ENCODE assay signal across 19 mouse cellular contexts in the genomic region with DNA sequence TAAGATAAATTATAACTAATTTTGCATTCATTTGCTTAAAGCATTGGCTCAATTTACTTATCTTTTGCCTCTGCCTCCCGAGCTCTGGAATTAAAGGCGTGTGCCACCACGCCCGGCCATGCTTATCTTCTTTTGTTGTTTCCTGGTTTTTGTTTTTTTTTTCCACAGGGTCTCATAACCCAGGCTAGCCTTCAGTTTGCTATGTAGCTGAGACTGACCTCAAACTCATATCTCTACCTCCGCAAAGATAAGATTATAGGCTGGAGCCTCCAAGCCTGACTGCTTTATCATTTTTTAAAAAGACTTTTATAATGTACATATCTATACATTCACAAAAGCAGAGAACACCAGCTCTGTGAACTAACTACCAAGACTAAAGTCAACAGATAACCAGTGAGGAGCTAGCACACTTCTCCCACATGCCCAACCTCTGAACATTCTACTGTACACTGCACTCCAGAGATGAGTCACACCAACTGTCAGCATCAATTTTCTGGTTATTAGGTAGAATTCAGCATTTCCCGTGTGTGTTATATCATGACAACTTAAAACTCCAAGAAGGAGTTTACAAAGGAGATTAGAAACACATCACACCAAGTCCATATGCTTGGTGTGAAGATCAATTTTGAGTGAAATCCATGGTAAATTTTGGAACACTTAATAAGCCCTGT. TPM values are rescaled to one million over a fixed set of nuclear protein-coding genes. Genes with fewer than 3 reads are reported as not detected.
DNase-seq lines count a peak whose midpoint lies in the region; ATAC-seq and TF ChIP-seq lines count a peak whose summit lies in the region.
"Had no signal": no experiment of that assay in that cellular context is flagged by ENCODE, and none has a peak within 500 bp of the region (broad histone marks: within the 10 kb centered on the region; RNA-seq: fewer than 3 reads in every experiment).

No protein-coding gene starts in this region.

- no peak overlapping the region for H3K4me3 ChIP-seq in intestine, embryonic 16.5 days (ENCODE audit: low read length)
- H3K4me3 ChIP-seq in intestine, embryonic 15.5 days (replicated peaks) = no peak overlapping the region
- H3K4me3 ChIP-seq in MEL (ENCODE audit: control insufficient read depth in 1 of 2, insufficient read depth in 1 of 2, low read depth in 2 of 2, low read length in 2 of 2) = peak overlapping the region in 1 of 2 experiments; percentile 34; a peak in 3 of 4 replicates
- no peak overlapping the region for H3K4me3 ChIP-seq in liver, embryonic 12.5 days
- no peak overlapping the region for H3K4me3 ChIP-seq in small intestine, adult 2 months (ENCODE audit: low read depth, low read length)
- H3K4me3 ChIP-seq: heart, adult 2 months; limb, embryonic 13.5 days had no signal

- H3K79me2 ChIP-seq in MEL (ENCODE audit: control insufficient read depth, insufficient read depth, low read length, poor library complexity) = no peaks in the 10 kb centered on the region

- H3K4me1 ChIP-seq in intestine, embryonic 16.5 days (ENCODE audit: control insufficient read depth, insufficient read depth, low read length) = peaks cover 19% of the 10 kb centered on the region; the same call in 1 of the 2 replicates
- H3K4me1 ChIP-seq in intestine, embryonic 15.5 days (replicated peaks) = peaks cover 9% of the 10 kb centered on the region
- H3K4me1 ChIP-seq in MEL (ENCODE audit: control insufficient read depth in 1 of 2, insufficient read depth in 2 of 2, low read length in 2 of 2) = peaks cover 14 to 38% of the 10 kb centered on the region in 2 experiments
- peaks cover 81% of the 10 kb centered on the region for H3K4me1 ChIP-seq in liver, embryonic 12.5 days
- peaks cover 17% of the 10 kb centered on the region; the same call in 1 of the 2 replicates for H3K4me1 ChIP-seq in small intestine, adult 2 months (ENCODE audit: control insufficient read depth, insufficient read depth, insufficient read length, low read length)

- no peak for TF ChIP-seq POLR2A in MEL (IDR thresholded peaks at IDR 0.05; ENCODE audit: control insufficient read depth in 1 of 2, insufficient read depth in 1 of 2, low read depth in 1 of 2, low read length in 2 of 2, poor library complexity in 1 of 2)
- TF ChIP-seq POLR2A in small intestine, adult 2 months (IDR thresholded peaks at IDR 0.05; ENCODE audit: low read depth, low read length) = no peak

- no peak for TF ChIP-seq CTCF in MEL (IDR thresholded peaks at IDR 0.05 in 2 of 3, conservative IDR thresholded peaks at IDR 0.05 in 1 of 3; ENCODE audit: control insufficient read depth in 1 of 3, insufficient read depth in 1 of 3, low read depth in 2 of 3, low read length in 3 of 3, poor library complexity in 1 of 3, severe bottlenecking in 1 of 3)
- no peak for TF ChIP-seq CTCF in small intestine, adult 2 months (IDR thresholded peaks at IDR 0.05; ENCODE audit: extremely low read depth, insufficient read length, insufficient replicate concordance, low read depth, low read length)

- 53% methylated on average over 6 of the region's 6 CpGs for WGBS in intestine, embryonic 16.5 days
- WGBS in intestine, embryonic 15.5 days = 53% methylated on average over 6 of the region's 6 CpGs
- 18% methylated on average over 6 of the region's 6 CpGs for WGBS in liver, embryonic 12.5 days (ENCODE audit: insufficient replicate concordance)
- 25% methylated on average over 6 of the region's 6 CpGs for WGBS in small intestine, adult 2 months

- H3K36me3 ChIP-seq in intestine, embryonic 16.5 days (ENCODE audit: control insufficient read depth, insufficient read depth, low read length) = no peaks in the 10 kb centered on the region
- H3K36me3 ChIP-seq in intestine, embryonic 15.5 days = no peaks in the 10 kb centered on the region
- H3K36me3 ChIP-seq in MEL (ENCODE audit: control insufficient read depth in 1 of 2, insufficient read depth in 2 of 2, low read length in 2 of 2) = peaks cover 0 to 34% of the 10 kb centered on the region in 2 experiments; a peak in 2 of 4 replicates
- H3K36me3 ChIP-seq in liver, embryonic 12.5 days = no peaks in the 10 kb centered on the region
- peaks cover 1% of the 10 kb centered on the region; the same call in 1 of the 2 replicates for H3K36me3 ChIP-seq in small intestine, adult 2 months (ENCODE audit: control insufficient read depth, insufficient read depth, low read length)
- H3K36me3 ChIP-seq: limb, embryonic 13.5 days had no signal

- peak; percentile 84 for DNase-seq in MEL (ENCODE audit: low read depth, low spot score)
- DNase-seq in adrenal gland, postnatal 36 days = no peak
- no peak for DNase-seq in right cerebral cortex, postnatal 25 days
- no peak for DNase-seq in thymus, postnatal 0 days (ENCODE audit: low spot score)
- DNase-seq: adrenal gland, postnatal 25 days; cerebellum, adult 9-11 months; gastrocnemius, postnatal 10 days; heart, adult 2 months; right cerebral cortex, postnatal 4 days; thymus, postnatal 4 days had no signal

- TF ChIP-seq RAD21 in MEL (IDR thresholded peaks at IDR 0.05; ENCODE audit: low read depth, low read length) = no peak

- TF ChIP-seq EP300 in MEL (IDR thresholded peaks at IDR 0.05; ENCODE audit: low read depth in 1 of 2, low read length in 2 of 2) = peak; percentile 71

- H3K27me3 ChIP-seq in intestine, embryonic 16.5 days (replicated peaks; ENCODE audit: control insufficient read depth, insufficient read depth, low read length) = no peaks in the 10 kb centered on the region
- no peaks in the 10 kb centered on the region for H3K27me3 ChIP-seq in intestine, embryonic 15.5 days (replicated peaks)
- no peaks in the 10 kb centered on the region for H3K27me3 ChIP-seq in MEL (ENCODE audit: control insufficient read depth in 1 of 2, insufficient read depth in 2 of 2, low read length in 2 of 2)
- no peaks in the 10 kb centered on the region for H3K27me3 ChIP-seq in liver, embryonic 12.5 days (replicated peaks)
- no peaks in the 10 kb centered on the region for H3K27me3 ChIP-seq in small intestine, adult 2 months (ENCODE audit: control insufficient read depth, insufficient read depth, low read length)
- H3K27me3 ChIP-seq: limb, embryonic 13.5 days had no signal

- H3K9ac ChIP-seq in intestine, embryonic 16.5 days (ENCODE audit: low read depth, low read length) = no peak overlapping the region
- H3K9ac ChIP-seq in intestine, embryonic 15.5 days = no peak overlapping the region
- H3K9ac ChIP-seq in MEL (ENCODE audit: control insufficient read depth, low read depth, low read length, poor library complexity, severe bottlenecking) = peak overlapping the region; percentile 32
- no peak overlapping the region for H3K9ac ChIP-seq in liver, embryonic 12.5 days
- H3K9ac ChIP-seq: limb, embryonic 13.5 days had no signal

- peak overlapping the region; percentile 69 for H3K27ac ChIP-seq in intestine, embryonic 16.5 days (ENCODE audit: low read length)
- no peak overlapping the region for H3K27ac ChIP-seq in intestine, embryonic 15.5 days
- peak overlapping the region; percentile 93 for H3K27ac ChIP-seq in MEL (ENCODE audit: control insufficient read depth, low read depth, low read length)
- peak overlapping the region; percentile 53; the same call in 1 of the 2 replicates for H3K27ac ChIP-seq in liver, embryonic 12.5 days
- H3K27ac ChIP-seq in small intestine, adult 2 months (ENCODE audit: insufficient read depth, low read depth, low read length) = peak overlapping the region; percentile 95
- H3K27ac ChIP-seq: heart, adult 2 months; kidney, postnatal 0 days; limb, embryonic 13.5 days had no signal

- peak; percentile 39 for ATAC-seq in intestine, embryonic 16.5 days
- ATAC-seq in intestine, embryonic 15.5 days = no peak
- ATAC-seq in liver, embryonic 12.5 days = no peak
- ATAC-seq: lung, postnatal 0 days had no signal

- H3K9me3 ChIP-seq in intestine, embryonic 16.5 days (ENCODE audit: control insufficient read depth, low read length) = no peaks in the 10 kb centered on the region
- no peaks in the 10 kb centered on the region for H3K9me3 ChIP-seq in intestine, embryonic 15.5 days
- no peaks in the 10 kb centered on the region for H3K9me3 ChIP-seq in MEL (replicated peaks; ENCODE audit: insufficient read depth, low read length)
- H3K9me3 ChIP-seq in liver, embryonic 12.5 days (replicated peaks) = no peaks in the 10 kb centered on the region
- H3K9me3 ChIP-seq: limb, embryonic 13.5 days had no signal

- H3K4me2 ChIP-seq in intestine, embryonic 16.5 days (ENCODE audit: low read depth, low read length) = no peak overlapping the region
- H3K4me2 ChIP-seq in intestine, embryonic 15.5 days (replicated peaks) = no peak overlapping the region
- H3K4me2 ChIP-seq in liver, embryonic 12.5 days = peak overlapping the region; percentile 24
- H3K4me2 ChIP-seq: limb, embryonic 13.5 days had no signal

RNA-seq across cellular contexts. Expression of a gene that starts 3.8 kb away (rescaled TPM):
- polyA plus RNA-seq in intestine, embryonic 16.5 days (2015; fragmentation: Nextera tagmentation; extraction: Ambion mirVana) = 123 and 129 TPM in 2 replicates
- 89.5 and 101 TPM in 2 replicates for polyA plus RNA-seq in intestine, embryonic 15.5 days (2015; fragmentation: Nextera tagmentation; extraction: Ambion mirVana)
- total RNA-seq in MEL (2012; rRNA removed) = not detected in 2 replicates
- under 1 TPM in 1 of 2 experiments, not detected in 1; 0.10 TPM for polyA plus RNA-seq in MEL (2012; ENCODE audit: insufficient read depth in 1 of 2, insufficient read length in 2 of 2, low read depth in 1 of 2, low replicate concordance in 2 of 2, missing spikeins in 1 of 2)
- polyA plus RNA-seq in liver, embryonic 12.5 days (2016; fragmentation: Nextera tagmentation; extraction: Ambion mirVana) = 12.1 and 13.1 TPM in 2 replicates
- 154 and 290 TPM in 2 replicates for polyA plus RNA-seq in small intestine, adult 2 months (2012; rRNA removed)
- 100 to 1,000 TPM; 107 to 126 TPM for total RNA-seq in adrenal gland, postnatal 36 days (2021)
- 9.0 and 9.3 TPM in 2 replicates for polyA plus RNA-seq in thymus, postnatal 0 days (2015; fragmentation: Nextera tagmentation; extraction: Ambion mirVana)

RNA-seq across cellular contexts. Expression of a gene that starts 12.4 kb away (rescaled TPM):
- 68.2 and 72.2 TPM in 2 replicates for polyA plus RNA-seq in intestine, embryonic 16.5 days (2015; fragmentation: Nextera tagmentation; extraction: Ambion mirVana)
- polyA plus RNA-seq in intestine, embryonic 15.5 days (2015; fragmentation: Nextera tagmentation; extraction: Ambion mirVana) = 82.9 and 93.8 TPM in 2 replicates
- total RNA-seq in MEL (2012; rRNA removed) = 54.3 and 58.4 TPM in 2 replicates
- 10 to 100 TPM in 1 of 2 experiments, not detected in 1; 59.2 TPM for polyA plus RNA-seq in MEL (2012; ENCODE audit: insufficient read depth in 1 of 2, insufficient read length in 2 of 2, low read depth in 1 of 2, low replicate concordance in 2 of 2, missing spikeins in 1 of 2)
- 59.4 and 62.6 TPM in 2 replicates for polyA plus RNA-seq in liver, embryonic 12.5 days (2016; fragmentation: Nextera tagmentation; extraction: Ambion mirVana)
- polyA plus RNA-seq in small intestine, adult 2 months (2012; rRNA removed) = 6.4 and 6.9 TPM in 2 replicates
- 10 to 100 TPM; 50.0 to 74.6 TPM for total RNA-seq in adrenal gland, postnatal 36 days (2021)
- 84.9 and 86.3 TPM in 2 replicates for polyA plus RNA-seq in thymus, postnatal 0 days (2015; fragmentation: Nextera tagmentation; extraction: Ambion mirVana)

RNA-seq across cellular contexts. Expression of a gene that starts 32.7 kb away (rescaled TPM):
- 14.8 and 17.3 TPM in 2 replicates for polyA plus RNA-seq in intestine, embryonic 16.5 days (2015; fragmentation: Nextera tagmentation; extraction: Ambion mirVana)
- 53.4 and 94.1 TPM in 2 replicates for polyA plus RNA-seq in intestine, embryonic 15.5 days (2015; fragmentation: Nextera tagmentation; extraction: Ambion mirVana)
- 75.7 and 76.3 TPM in 2 replicates for total RNA-seq in MEL (2012; rRNA removed)
- 10 to 100 TPM in 1 of 2 experiments, not detected in 1; 97.0 TPM for polyA plus RNA-seq in MEL (2012; ENCODE audit: insufficient read depth in 1 of 2, insufficient read length in 2 of 2, low read depth in 1 of 2, low replicate concordance in 2 of 2, missing spikeins in 1 of 2)
- 36.1 and 36.9 TPM in 2 replicates for polyA plus RNA-seq in liver, embryonic 12.5 days (2016; fragmentation: Nextera tagmentation; extraction: Ambion mirVana)
- 3.2 and 44.6 TPM in 2 replicates for polyA plus RNA-seq in small intestine, adult 2 months (2012; rRNA removed)
- total RNA-seq in adrenal gland, postnatal 36 days (2021) = 10 to 100 TPM; 10.4 TPM
- 0.92 and 1.4 TPM in 2 replicates for polyA plus RNA-seq in thymus, postnatal 0 days (2015; fragmentation: Nextera tagmentation; extraction: Ambion mirVana)
- total RNA-seq: megakaryocyte, adult 5-6 weeks had no signal

RNA-seq across cellular contexts. Expression of a gene that starts 37.5 kb away (rescaled TPM):
- 13.4 and 15.2 TPM in 2 replicates for polyA plus RNA-seq in intestine, embryonic 16.5 days (2015; fragmentation: Nextera tagmentation; extraction: Ambion mirVana)
- 11.8 and 19.3 TPM in 2 replicates for polyA plus RNA-seq in intestine, embryonic 15.5 days (2015; fragmentation: Nextera tagmentation; extraction: Ambion mirVana)
- total RNA-seq in MEL (2012; rRNA removed) = 8.5 and 11.4 TPM in 2 replicates
- polyA plus RNA-seq in MEL (2012; ENCODE audit: insufficient read depth in 1 of 2, insufficient read length in 2 of 2, low read depth in 1 of 2, low replicate concordance in 2 of 2, missing spikeins in 1 of 2) = 10 to 100 TPM in 1 of 2 experiments, not detected in 1; 32.6 TPM
- polyA plus RNA-seq in liver, embryonic 12.5 days (2016; fragmentation: Nextera tagmentation; extraction: Ambion mirVana) = 0.99 and 1.0 TPM in 2 replicates
- 3.8 and 29.7 TPM in 2 replicates for polyA plus RNA-seq in small intestine, adult 2 months (2012; rRNA removed)
- 10 to 100 TPM; 29.6 to 35.1 TPM for total RNA-seq in adrenal gland, postnatal 36 days (2021)
- 0.14 and 0.27 TPM in 2 replicates for polyA plus RNA-seq in thymus, postnatal 0 days (2015; fragmentation: Nextera tagmentation; extraction: Ambion mirVana)

RNA-seq across cellular contexts. Expression of a gene that starts 41.4 kb away (rescaled TPM):
- polyA plus RNA-seq in intestine, embryonic 16.5 days (2015; fragmentation: Nextera tagmentation; extraction: Ambion mirVana) = 104 and 149 TPM in 2 replicates
- polyA plus RNA-seq in intestine, embryonic 15.5 days (2015; fragmentation: Nextera tagmentation; extraction: Ambion mirVana) = 36.4 and 126 TPM in 2 replicates
- 11.2 and 12.5 TPM in 2 replicates for total RNA-seq in MEL (2012; rRNA removed)
- 10 to 100 TPM in 1 of 2 experiments, not detected in 1; 13.6 TPM for polyA plus RNA-seq in MEL (2012; ENCODE audit: insufficient read depth in 1 of 2, insufficient read length in 2 of 2, low read depth in 1 of 2, low replicate concordance in 2 of 2, missing spikeins in 1 of 2)
- 96.4 and 96.5 TPM in 2 replicates for polyA plus RNA-seq in liver, embryonic 12.5 days (2016; fragmentation: Nextera tagmentation; extraction: Ambion mirVana)
- polyA plus RNA-seq in small intestine, adult 2 months (2012; rRNA removed) = 1.6 and 247 TPM in 2 replicates
- 1 to 10 TPM in 1 of 2 experiments, under 1 TPM in 1; 0.72 to 1.3 TPM for total RNA-seq in adrenal gland, postnatal 36 days (2021)
- polyA plus RNA-seq in thymus, postnatal 0 days (2015; fragmentation: Nextera tagmentation; extraction: Ambion mirVana) = not detected in 2 replicates
- total RNA-seq: heart, adult 2 months had no signal
- polyA plus RNA-seq: heart, adult 2 months; heart, postnatal 0 days had no signal
